Mouse (Mus musculus): ENCODE results near the gene Olfr582.

DNA sequence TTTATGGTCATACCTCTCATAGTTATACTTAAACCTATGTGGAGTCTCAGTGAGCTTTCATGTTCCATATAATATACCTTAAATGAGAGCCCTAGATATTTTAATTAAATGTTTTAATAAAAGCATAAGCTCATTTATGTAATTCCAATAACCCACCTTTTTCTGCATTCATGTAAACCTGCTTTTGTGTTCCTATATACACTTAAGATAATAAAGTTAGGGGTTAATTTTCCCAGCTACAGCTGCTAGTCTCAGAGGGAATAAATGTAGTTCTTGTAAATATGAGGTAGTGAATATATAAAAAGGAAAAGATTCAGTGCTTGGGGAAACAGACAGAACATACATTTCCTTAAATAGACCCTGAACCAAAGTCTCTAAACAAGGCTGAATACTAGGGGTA, at the start of gene Olfr582:
- TF ChIP-seq CTCF (IDR thresholded peaks at IDR 0.05; ENCODE audit: low read depth) (no peak), EP300 (IDR thresholded peaks at IDR 0.05; ENCODE audit: low read depth) (no peak)

Measured in heart, postnatal 0 days (tissue).